ENCODE assay signal across 8 mouse cellular contexts in the genomic region with DNA sequence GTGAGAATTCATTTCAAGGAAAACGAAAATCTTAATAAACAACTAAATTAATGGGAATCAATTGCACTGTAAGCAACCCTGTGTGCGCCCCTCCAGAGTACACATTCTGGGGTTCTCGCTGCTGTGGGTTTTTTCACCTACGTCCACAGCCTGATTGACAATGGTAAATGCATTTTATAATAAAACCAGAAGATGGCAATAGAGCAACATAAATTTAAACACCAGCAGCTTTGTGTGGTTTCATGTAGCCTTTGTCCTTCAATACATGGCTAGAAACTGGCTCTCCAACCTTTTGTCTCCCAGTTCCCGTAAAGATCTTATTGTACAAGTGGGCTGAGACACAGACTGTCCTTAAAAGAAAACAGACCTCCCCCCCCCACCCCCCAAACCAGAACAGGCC. TPM values are rescaled to one million over a fixed set of nuclear protein-coding genes. Genes with fewer than 3 reads are reported as not detected.
A peak's percentile ranks its signal among the peaks of the same experiment; 100 is the strongest.
DNase-seq lines count a peak whose midpoint lies in the region; ATAC-seq and TF ChIP-seq lines count a peak whose summit lies in the region.

No protein-coding gene starts in this region.

- H3K9me3 ChIP-seq in heart, embryonic 16.5 days (replicated peaks; ENCODE audit: control insufficient read depth, low read length) = no peaks in the 10 kb centered on the region
- no peaks in the 10 kb centered on the region for H3K9me3 ChIP-seq in limb, embryonic 13.5 days

- 20% methylated on average over 5 of the region's 5 CpGs for WGBS in heart, embryonic 16.5 days
- 28% methylated on average over 5 of the region's 5 CpGs for WGBS in limb, embryonic 13.5 days

- peak; percentile 36 for TF ChIP-seq CTCF in left cerebral cortex, adult 2 months (IDR thresholded peaks at IDR 0.05)
- TF ChIP-seq CTCF in brain, embryonic 14.5 days (IDR thresholded peaks at IDR 0.05; ENCODE audit: borderline replicate concordance, extremely low read depth, insufficient read depth, insufficient read length) = peak; percentile 4; the same call in 1 of the 2 replicates

- peaks cover 16% of the 10 kb centered on the region for H3K4me1 ChIP-seq in heart, embryonic 16.5 days (ENCODE audit: control insufficient read depth, insufficient read depth, low read length)
- H3K4me1 ChIP-seq in limb, embryonic 13.5 days = peaks cover 21% of the 10 kb centered on the region

- no peak for TF ChIP-seq POLR2A in brain, embryonic 14.5 days (IDR thresholded peaks at IDR 0.05; ENCODE audit: borderline replicate concordance, extremely low read depth, insufficient read depth, insufficient read length, poor library complexity, severe bottlenecking)

- intact Hi-C loops in left cerebral cortex, adult 2 months (cut with DNase I) = loop anchor here (2.0 kb wide), 1 partner anchor 97 kb away; no protein-coding TSS in a partner anchor
- intact Hi-C loops in left cerebral cortex, postnatal 36 days (cut with DNase I) = loop anchor here (2.0 kb wide), 1 partner anchor 97 kb away; no protein-coding TSS in a partner anchor

- no peak for DNase-seq in left cerebral cortex, adult 2 months (ENCODE audit: extremely low spot score in 1 of 2, low spot score in 2 of 2)
- DNase-seq in left cerebral cortex, postnatal 36 days (ENCODE audit: low spot score in 2 of 2) = no peak
- peak; percentile 91 for DNase-seq in brain, embryonic 14.5 days (ENCODE audit: low read depth)
- peak; percentile 17 for DNase-seq in neural tube, embryonic 10.5 days (ENCODE audit: extremely low spot score, low spot score)
- DNase-seq in frontal cortex, postnatal 10 days (ENCODE audit: low spot score in 2 of 2) = no peak
- no peak for DNase-seq in spleen, postnatal 14 days (ENCODE audit: low spot score in 2 of 2)

- peak overlapping the region; percentile 66 for H3K4me2 ChIP-seq in heart, embryonic 16.5 days (ENCODE audit: low read depth, low read length)
- H3K4me2 ChIP-seq in limb, embryonic 13.5 days (replicated peaks) = peak overlapping the region; percentile 52

- no peaks in the 10 kb centered on the region for H3K36me3 ChIP-seq in heart, embryonic 16.5 days (ENCODE audit: control insufficient read depth, insufficient read depth)
- no peaks in the 10 kb centered on the region for H3K36me3 ChIP-seq in limb, embryonic 13.5 days

- no peak overlapping the region for H3K27ac ChIP-seq in left cerebral cortex, adult 2 months
- H3K27ac ChIP-seq in heart, embryonic 16.5 days (ENCODE audit: low read length) = peak overlapping the region; percentile 42
- H3K27ac ChIP-seq in limb, embryonic 13.5 days = no peak overlapping the region

- no peaks in the 10 kb centered on the region for H3K27me3 ChIP-seq in heart, embryonic 16.5 days (ENCODE audit: control insufficient read depth, insufficient read depth, low read length)
- H3K27me3 ChIP-seq in limb, embryonic 13.5 days = no peaks in the 10 kb centered on the region

- peak overlapping the region; percentile 65 for H3K9ac ChIP-seq in heart, embryonic 16.5 days (ENCODE audit: low read length)
- no peak overlapping the region; the same call in 1 of the 2 replicates for H3K9ac ChIP-seq in limb, embryonic 13.5 days

- peak; percentile 87 for ATAC-seq in heart, embryonic 16.5 days (replicated peaks; ENCODE audit: extremely low read depth, insufficient read depth, low FRiP score)
- peak; percentile 80 for ATAC-seq in limb, embryonic 13.5 days (ENCODE audit: low FRiP score, low read depth)

- peak overlapping the region; percentile 30 for H3K4me3 ChIP-seq in left cerebral cortex, adult 2 months
- peak overlapping the region; percentile 36 for H3K4me3 ChIP-seq in heart, embryonic 16.5 days (ENCODE audit: low read length)
- H3K4me3 ChIP-seq in limb, embryonic 13.5 days = no peak overlapping the region; the same call in 1 of the 2 replicates

RNA-seq across cellular contexts. Expression of gene Acadl, which starts 33.0 kb away (rescaled TPM):
- 10 to 100 TPM; 28.8 to 32.4 TPM for total RNA-seq in left cerebral cortex, adult 2 months (2021)
- 10 to 100 TPM; 30.0 to 33.0 TPM for total RNA-seq in left cerebral cortex, postnatal 36 days (2021)
- polyA plus RNA-seq in brain, embryonic 14.5 days (2012; rRNA removed) = 9.6 and 18.0 TPM in 2 replicates
- polyA plus RNA-seq in heart, embryonic 16.5 days (2015; fragmentation: Nextera tagmentation; extraction: Ambion mirVana) = 864 and 927 TPM in 2 replicates
- polyA plus RNA-seq in limb, embryonic 13.5 days (2015; fragmentation: Nextera tagmentation; extraction: Ambion mirVana) = 75.8 and 83.4 TPM in 2 replicates

RNA-seq across cellular contexts. Expression of gene Myl1, which starts 49.1 kb away (rescaled TPM):
- total RNA-seq in left cerebral cortex, adult 2 months (2021) = under 1 TPM; 0.47 to 0.95 TPM
- total RNA-seq in left cerebral cortex, postnatal 36 days (2021) = under 1 TPM in 1 of 2 experiments, not detected in 1; 0.84 TPM
- polyA plus RNA-seq in brain, embryonic 14.5 days (2012; rRNA removed) = 1.3 and 1.4 TPM in 2 replicates
- polyA plus RNA-seq in heart, embryonic 16.5 days (2015; fragmentation: Nextera tagmentation; extraction: Ambion mirVana) = 333 and 565 TPM in 2 replicates
- 383 and 390 TPM in 2 replicates for polyA plus RNA-seq in limb, embryonic 13.5 days (2015; fragmentation: Nextera tagmentation; extraction: Ambion mirVana)

Comparison
In these comparisons a context has a peak if more than half of its experiments do, and no peak if none do; other contexts are left out.
1. DNase-seq: peak in brain, embryonic 14.5 days (single experiment) and neural tube, embryonic 10.5 days (single experiment); none in left cerebral cortex, adult 2 months (0 of 2), left cerebral cortex, postnatal 36 days (0 of 2), frontal cortex, postnatal 10 days (0 of 2) and spleen, postnatal 14 days (0 of 2).
2. RNA of gene Acadl, which starts 33.0 kb away (polyA plus RNA-seq): 864 to 927 TPM in heart, embryonic 16.5 days; 75.8 to 83.4 TPM in limb, embryonic 13.5 days and 9.6 to 18.0 TPM in brain, embryonic 14.5 days; every median in the first group is over 10 times any median in the second.
3. RNA of gene Myl1, which starts 49.1 kb away (polyA plus RNA-seq): 333 to 565 TPM in heart, embryonic 16.5 days and 383 to 390 TPM in limb, embryonic 13.5 days; 1.3 to 1.4 TPM in brain, embryonic 14.5 days; every median in the first group is over 100 times any median in the second.